In genomic region chr17:31468496-31468895, GRCm38 (mm10) we compare ENCODE assay signal across 16 mouse cellular contexts. TPM values are rescaled to one million over a fixed set of nuclear protein-coding genes. Genes with fewer than 3 reads are reported as not detected.
A peak's percentile ranks its signal among the peaks of the same experiment; 100 is the strongest.
DNase-seq lines count a peak whose midpoint lies in the region.
"Had no signal": no experiment of that assay in that cellular context is flagged by ENCODE, and none has a peak within 500 bp of the region (broad histone marks: within the 10 kb centered on the region; RNA-seq: fewer than 3 reads in every experiment).

No protein-coding gene starts in this region.

- peak; percentile 51 for DNase-seq in adrenal gland, postnatal 10 days
- no peak for DNase-seq in adrenal gland, postnatal 4 days (ENCODE audit: low spot score in 2 of 2)
- DNase-seq in ovary, postnatal 36 days (ENCODE audit: low spot score): peak; percentile 55
- no peak for DNase-seq in ovary, postnatal 14 days (ENCODE audit: low spot score)
- DNase-seq in yolk sac, embryonic 10.5 days (ENCODE audit: low spot score): peak; percentile 62
- DNase-seq in spleen, postnatal 4 days (ENCODE audit: low spot score in 2 of 2): no peak
- DNase-seq: cerebellum, adult 11-12 months; cerebellum, adult 8-10 months; cerebellum, postnatal 10 days; cerebellum, postnatal 36 days; embryo, embryonic 11 days; gastrocnemius, postnatal 10 days; gastrocnemius, postnatal 36 days; heart, adult 2 months; heart, postnatal 14 days; heart, postnatal 4 days had no signal

RNA-seq across cellular contexts. Expression of gene Wdr4, which starts 51.3 kb away (rescaled TPM):
- 10 to 100 TPM; 22.9 to 28.0 TPM for total RNA-seq in adrenal gland, postnatal 10 days (2021)
- 10 to 100 TPM; 31.4 to 33.7 TPM for total RNA-seq in adrenal gland, postnatal 4 days (2021)

RNA-seq across cellular contexts. Expression of gene Ndufv3, which starts 51.4 kb away (rescaled TPM):
- 100 to 1,000 TPM; 637 to 664 TPM for total RNA-seq in adrenal gland, postnatal 10 days (2021)
- total RNA-seq in adrenal gland, postnatal 4 days (2021): 100 to 1,000 TPM; 359 to 397 TPM

Comparison
In these comparisons a context has a peak if more than half of its experiments do, and no peak if none do; other contexts are left out.
1. DNase-seq: peak in adrenal gland, postnatal 10 days (single experiment), ovary, postnatal 36 days (single experiment) and yolk sac, embryonic 10.5 days (single experiment); none in adrenal gland, postnatal 4 days (0 of 2), ovary, postnatal 14 days (single experiment) and spleen, postnatal 4 days (0 of 2).